Mouse (Mus musculus) T-helper 2 cell (primary cell): ENCODE measurements around the gene Cfap46.

Experiments
- in situ Hi-C: fragments of 300-600 bp; cut with MboI, MseI; formaldehyde crosslinking; loops from one replicate; pipeline ENCODE4 v1.15.1; 2025; ENCODE audit warnings: high pct_unique_total_duplicates

Cfap46 gene

DNA sequence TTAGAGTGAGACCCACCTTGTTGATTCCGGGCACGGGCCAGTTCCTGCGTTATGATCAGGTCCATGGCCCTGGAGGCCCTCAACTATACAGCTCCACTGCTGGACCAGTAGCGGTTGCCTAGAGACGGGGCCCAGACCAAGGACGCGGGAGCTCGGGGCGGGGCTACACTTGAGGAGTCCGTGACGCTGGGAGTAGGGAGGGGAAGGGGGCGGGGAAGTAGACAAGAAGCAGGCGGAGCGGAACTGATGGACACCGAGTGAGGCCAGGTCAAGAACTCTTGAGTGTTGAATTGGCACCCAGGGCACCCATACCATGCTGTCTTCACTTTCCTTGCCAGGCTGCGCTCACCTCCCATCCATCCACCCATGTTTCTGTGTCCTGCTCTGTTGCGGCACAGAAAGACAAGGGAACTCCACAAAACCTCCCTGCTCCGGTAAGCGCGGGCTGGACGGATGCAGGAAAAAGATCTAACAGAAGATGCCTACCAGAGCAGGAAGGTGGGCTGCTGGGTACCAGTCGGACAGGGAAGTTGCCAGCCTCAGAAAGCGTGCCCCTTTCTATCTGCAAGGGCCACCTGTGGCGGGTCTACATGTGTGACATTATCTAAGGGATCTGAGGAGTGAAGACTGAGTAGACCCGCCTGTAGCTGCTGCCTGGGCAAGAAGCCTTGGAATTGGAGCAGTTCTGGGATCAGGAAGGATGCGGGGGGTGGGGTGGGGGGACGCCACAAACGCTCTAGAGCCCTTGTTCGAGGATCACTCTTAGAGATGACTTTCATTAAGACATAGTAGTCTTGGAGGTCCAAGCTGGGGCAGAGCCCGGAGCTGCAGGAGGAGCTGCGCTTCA is at the start of gene Cfap46:
Gene Cfap46 (minus strand): TSS at position 112 of the 847 bp plus-strand sequence.
- in situ Hi-C loops = loop anchor here (10.0 kb wide), 1 partner anchor 311 kb away; the partner anchor contains the start of gene Adam8

DNA sequence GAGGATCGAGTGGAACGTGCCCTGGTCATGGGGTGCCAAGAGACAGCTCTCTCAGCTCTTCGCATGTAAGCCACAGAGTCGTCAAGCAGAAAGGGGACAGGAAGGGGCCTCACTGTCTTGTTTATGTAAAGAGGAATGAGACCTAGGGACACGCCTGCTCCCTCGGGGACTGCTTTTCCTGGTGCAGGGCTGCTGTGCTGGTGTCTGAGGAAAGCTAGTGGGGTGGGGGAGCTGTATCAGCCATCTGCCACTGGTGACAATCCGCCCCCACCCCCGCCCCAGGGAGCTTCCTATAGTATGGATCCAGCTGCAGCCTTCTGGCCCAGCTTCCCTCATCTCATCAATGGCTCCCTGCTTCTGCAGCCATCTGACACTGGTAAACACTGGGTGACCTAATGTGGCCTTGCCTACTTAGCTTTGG is 47.7 kb upstream of the Cfap46 start:
- in situ Hi-C loops = loop anchor here (10.0 kb wide), 1 partner anchor 726 kb away; no protein-coding TSS in a partner anchor

DNA sequence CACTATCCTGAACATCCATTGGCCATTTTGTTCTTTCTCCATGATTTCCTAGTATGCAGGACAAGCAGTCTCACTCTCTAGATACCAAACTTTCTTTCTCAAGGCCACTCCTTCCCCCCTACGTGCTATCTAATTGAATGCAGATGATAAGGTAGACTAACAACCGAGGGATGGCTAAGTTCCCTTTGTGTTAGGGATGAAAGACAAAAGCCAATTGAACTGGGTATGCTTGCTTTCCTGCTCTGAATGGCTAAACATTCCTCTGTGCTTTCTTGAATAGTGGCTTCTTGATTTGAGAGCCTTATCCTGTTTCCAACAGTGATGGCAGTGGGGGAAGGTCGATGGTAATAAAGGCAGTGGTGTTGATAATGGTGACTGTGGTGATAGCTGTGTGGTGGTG is 43.5 kb upstream of the Cfap46 start:
- in situ Hi-C loops = no loop called here

DNA sequence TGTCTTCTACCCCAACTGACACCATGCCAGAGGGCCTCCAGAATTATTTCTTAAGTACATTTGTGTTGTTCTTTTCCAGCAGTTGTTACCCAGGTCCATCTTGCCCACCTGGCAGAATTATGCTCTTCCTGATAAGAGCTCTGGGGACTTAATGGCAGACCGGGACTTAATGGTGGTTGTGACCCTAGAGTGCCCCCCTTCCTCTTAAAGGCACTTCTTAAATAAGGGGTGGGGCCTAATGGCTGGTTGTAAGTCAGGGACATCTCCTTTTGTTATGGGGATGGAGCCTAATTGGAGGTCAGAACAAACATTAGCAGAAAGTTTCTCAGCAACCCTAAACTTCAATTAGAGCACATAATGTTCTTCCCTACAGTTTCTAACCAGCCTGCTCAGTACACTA is 42.0 kb upstream of the Cfap46 start:
- in situ Hi-C loops = no loop called here

DNA sequence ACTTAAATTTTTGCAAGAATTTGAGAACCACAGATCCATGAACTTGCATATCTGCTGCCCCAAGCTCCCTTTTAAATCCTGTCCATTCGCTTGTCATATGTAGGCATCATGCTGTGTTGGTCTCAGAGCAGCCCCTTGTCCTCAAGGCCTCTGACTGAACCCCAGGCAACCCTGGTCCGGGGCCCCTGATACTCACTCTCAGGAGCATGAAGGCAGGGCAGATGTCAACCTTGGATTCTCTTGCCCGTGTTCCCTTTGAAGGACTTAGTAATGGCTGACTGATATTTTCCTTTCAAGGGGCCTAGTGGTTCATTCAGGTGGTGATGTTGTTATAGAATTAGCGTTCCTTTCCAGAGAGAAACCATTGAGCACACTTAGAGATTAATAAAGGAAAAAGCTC is 40.4 kb upstream of the Cfap46 start:
- in situ Hi-C loops = no loop called here

DNA sequence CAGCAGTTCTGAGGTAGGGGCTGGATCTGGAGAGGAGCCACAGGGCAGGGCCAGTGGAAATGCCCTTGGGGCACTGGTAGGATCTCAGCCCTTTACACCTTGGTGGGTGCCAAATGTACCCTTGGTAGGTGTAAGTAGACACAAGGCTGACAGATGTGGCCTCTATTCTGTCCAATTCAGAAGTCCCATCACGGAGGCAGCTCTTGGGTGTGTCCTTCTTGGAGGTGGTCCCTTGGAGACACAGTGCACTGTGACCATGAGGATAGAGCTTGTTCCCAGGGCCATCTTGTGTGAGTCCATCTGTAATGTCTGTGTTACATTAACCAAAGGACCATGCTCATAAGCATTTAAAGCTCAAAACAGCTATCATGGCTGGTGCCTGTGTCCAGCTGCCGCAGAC is 37.6 kb upstream of the Cfap46 start:
- in situ Hi-C loops = no loop called here

DNA sequence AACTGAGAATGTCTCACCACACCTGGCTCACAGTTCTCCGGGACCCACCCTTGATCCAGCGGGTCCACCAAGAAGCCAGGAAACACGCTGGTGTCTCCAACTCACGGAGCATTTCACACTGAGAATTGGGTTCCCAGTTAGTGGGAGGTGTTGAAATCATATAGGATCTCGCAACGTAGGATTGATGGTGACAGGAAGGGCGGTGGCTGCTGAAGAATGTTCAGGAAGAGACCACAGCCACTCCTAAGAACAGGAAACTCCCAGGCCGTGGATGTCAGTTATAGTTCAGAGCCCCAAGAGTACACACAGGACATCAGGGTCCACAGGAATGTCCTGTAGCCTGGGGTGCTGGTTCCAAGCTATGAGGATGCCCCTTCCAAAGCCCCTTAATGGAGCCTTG is 34.2 kb upstream of the Cfap46 start:
- in situ Hi-C loops = no loop called here

DNA sequence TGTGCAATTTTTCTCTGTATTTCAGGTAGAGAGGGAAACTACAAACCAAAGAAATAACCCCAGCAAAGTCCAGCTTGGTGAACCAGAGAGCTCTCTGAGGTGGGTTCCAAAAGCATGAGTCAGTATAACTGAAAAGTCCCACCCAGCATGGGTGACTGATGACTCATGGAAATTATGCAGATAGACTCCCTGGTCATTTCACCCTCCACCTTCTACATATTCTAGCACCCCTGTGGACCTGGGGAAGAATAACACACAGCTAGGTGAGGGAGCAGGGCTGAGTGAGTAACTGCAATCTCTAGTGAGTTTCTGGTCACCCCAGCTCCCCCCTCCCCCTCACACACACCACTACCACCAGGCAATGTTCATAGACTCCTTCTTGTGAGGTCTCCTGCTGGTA is 28.2 kb upstream of the Cfap46 start:
- in situ Hi-C loops = no loop called here

DNA sequence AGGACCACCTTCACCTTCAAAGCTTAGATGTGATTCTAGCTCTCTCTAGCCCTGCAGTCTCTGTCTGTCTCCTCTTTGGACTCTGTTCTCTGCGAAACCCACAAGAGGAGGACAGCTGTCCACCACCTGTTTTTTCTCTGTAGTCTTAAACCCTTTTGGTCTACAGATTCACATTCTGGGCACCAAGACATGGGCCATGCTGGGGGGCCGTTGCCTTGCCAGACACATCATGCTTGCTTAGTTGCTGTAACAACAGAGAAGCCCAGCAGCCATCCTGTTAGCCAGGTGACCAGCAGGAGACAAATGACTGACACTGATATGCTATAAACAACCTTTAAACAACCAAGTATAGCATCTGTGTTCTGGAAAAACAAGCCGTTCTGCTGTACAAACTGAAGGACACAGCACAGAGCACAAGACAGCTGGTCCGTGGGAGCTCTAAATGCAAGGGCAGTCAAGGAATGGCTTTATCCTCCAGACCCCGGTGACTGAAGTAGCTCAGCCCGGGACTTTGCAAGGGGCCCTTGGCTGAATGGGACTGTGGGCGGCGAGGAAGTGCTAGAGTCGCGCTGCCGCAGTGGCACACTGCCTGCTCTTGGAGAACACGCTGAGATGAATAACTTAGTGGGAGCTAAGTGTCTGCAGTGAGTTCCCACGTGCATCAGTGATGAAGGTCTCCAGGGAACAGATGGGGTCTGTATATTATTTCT is 22.9 kb upstream of the Cfap46 start:
- in situ Hi-C loops = no loop called here

DNA sequence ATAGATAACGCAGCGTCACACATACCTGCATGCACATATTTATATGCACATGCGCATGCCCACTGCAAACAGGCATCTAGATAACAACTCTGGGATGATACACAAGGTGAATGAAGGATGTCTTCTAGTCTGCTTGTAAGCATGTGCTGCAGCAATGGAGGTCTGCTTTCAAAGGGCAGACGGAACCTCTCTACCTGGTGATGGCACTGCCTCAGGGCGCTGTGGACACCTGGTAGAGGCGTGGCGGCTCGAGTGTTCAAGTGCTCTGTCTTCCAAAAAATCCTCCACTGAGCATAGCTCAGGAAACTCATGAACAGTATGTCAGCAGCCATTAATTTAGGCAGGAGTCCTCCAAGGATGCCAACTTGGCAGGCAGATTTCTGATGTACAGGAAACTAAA is 22.2 kb upstream of the Cfap46 start:
- in situ Hi-C loops = no loop called here

DNA sequence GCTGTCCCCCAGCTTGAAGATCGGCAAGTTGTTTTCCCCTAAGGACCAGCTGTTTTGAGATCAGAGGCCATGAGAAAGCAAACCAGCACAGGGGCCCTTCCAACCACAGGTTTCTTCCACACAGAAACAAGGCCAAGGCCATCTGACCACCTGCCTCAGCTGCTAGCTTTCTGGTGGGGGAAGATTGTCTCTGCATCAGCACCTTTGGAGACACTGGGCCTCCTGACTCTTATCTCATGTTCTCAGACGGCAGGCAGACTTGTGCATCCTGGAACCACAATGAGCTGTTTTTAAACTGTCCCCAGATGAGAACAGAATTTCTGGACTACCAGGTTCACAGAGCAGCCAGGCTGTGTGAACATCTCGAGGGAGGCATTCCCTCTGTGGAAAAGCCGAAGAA is 21.5 kb upstream of the Cfap46 start:
- in situ Hi-C loops = no loop called here

DNA sequence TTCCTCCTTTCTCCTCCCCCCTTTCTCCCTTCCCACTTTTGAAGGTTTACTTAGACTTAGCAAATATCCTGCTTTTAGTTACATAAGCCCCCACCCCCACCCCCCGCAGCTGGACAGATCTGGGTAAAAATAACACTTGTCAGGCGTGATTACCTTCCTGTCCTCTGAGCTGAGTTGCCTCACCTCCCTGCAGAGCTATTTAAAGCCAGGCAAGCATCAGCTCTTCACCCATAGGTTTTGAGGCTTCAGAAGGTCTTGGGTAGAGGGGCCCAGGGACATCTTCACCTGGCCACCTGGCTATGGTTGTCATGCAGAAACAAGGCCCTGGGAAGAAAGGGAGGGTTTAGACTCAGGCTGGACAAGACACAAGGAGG is 20.2 kb upstream of the Cfap46 start:
- in situ Hi-C loops = loop anchor here (5.0 kb wide), 1 partner anchor 158 kb away; no protein-coding TSS in a partner anchor

DNA sequence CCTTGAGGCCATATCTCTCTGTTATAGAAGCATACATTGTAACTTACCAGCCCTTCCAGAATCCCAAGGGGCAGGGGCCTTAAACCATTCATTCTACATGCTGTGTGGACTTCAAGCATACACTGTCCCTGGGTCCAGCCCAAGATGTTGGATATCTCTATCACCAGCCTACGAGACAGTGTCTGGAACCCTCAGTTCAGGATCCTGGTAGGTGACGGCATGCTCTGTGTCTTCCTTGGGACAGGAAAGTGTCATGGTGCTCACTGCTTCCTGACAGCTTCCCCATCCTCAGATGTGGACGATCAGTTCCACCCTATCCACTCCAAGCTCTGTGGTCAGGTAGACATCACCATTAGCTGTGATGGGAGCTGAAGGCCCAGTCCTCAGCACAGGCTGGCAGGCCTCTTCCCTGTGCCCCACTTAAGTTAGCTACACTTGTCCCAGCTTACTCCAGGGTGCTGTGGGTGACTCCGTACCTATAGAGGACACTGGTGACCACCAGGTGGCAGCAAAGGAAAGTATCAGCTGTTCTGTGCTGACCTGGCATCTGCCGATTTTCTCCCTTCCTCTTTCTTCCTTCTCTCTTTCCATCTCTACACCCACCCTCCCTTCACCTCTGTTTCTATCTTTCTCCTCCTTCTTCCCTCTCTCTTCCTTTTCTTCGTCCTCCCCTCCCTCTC is 19.7 kb upstream of the Cfap46 start:
- in situ Hi-C loops = loop anchor here (5.0 kb wide), 1 partner anchor 159 kb away; no protein-coding TSS in a partner anchor

DNA sequence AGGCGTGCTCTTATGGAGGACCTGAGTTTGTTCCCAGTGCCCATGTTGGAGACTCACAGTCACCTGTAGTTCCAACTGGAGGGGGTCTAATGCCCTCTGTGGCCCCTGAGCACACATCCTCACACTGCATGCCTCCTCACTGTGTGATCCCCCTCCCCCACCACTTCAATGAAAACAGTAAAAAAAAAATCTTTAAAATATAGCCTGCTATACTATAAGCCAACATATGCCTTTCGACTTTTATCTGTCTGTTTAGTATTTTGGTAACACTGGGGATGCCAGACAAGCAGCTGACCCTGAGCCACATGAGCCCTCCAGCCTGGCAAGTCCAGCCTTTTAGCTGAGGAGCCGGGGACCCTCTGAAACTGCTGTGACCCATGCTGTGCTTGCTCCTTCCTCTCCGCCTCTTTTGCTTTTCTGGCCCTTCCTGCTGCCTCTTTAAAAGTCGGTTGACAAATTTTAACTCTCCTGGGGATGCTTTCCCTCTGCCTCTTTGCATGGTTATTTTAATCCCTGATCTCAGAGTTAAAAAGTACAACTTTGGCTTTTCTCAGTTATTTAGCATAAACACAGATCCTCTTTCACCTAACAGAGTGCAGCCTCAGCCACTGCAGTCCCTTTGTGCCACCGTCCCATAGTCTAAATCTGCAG is 18.2 kb upstream of the Cfap46 start:
- in situ Hi-C loops = loop anchor here (5.0 kb wide), 1 partner anchor 161 kb away; no protein-coding TSS in a partner anchor

DNA sequence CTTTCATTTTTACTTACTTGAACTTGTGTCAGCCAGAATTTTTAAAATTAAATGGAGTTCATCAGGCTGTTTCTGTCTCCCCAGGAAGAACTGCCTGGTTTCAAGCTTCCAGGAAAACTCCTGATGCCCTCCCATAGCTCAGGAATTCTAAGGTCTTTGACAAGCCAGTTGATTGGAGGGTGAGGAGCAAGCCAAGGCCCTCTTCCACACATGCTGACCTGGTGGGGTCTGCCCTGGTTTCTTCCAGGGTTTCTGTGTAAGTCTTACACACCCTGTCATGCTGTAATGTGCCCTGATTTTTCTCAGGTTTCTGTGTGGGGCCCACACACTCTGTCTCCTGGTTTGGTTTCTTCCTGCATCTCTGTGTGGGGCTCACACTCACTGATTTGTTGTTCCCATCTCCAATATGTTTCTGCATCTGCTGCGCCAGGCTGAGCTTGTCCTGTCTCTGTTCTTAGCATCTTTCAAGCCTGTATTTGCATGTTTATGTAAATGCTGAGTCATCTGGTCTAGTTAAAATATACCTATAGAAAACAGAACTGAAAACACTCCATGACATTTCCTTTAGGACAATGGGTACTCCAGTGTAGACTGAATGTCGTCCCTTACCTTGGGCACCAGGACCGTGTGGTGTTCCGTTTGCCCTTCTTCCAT is 9.2 kb upstream of the Cfap46 start:
- in situ Hi-C loops = no loop called here

DNA sequence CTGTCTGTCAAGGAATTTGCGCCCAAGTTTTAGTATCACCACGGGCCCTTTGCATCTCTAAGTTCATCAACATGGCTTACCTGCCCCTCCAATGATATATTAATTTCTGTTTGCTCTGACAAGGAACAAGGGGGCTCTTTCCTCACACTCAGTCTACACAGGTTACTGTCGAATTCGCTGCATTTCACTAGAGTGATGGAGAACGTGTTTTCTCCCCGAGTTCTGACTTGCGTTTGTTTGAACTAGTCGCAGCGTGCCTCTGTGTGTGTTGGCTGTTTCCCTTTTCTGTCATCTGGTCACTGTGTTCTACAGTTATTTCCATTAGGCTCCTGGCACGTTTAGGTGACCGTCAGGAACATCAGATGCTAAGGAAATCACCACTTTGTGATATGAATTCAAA is 8.6 kb upstream of the Cfap46 start:
- in situ Hi-C loops = no loop called here

DNA sequence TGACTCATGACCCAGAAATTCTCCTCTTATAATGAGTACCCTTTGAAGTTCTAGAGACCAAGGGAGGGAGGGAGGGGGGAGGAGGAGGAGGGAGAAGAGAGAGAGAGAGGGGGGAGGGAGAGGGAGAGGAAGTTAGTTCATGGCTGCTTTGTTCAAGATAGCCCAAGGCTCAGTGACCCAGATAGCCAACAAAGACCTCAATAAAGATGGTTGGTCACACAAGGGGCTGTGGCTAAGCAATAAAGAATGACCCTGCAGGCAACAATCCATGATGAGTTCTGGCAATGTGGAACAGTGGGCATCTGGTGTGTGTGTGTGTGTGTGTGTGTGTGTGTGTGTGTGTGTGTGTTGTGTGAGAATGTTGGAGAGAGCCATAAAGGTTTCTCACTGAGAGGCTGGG is 1.7 kb upstream of the Cfap46 start:
- in situ Hi-C loops = loop anchor here (10.0 kb wide), 1 partner anchor 309 kb away; the partner anchor contains the start of gene Adam8

DNA sequence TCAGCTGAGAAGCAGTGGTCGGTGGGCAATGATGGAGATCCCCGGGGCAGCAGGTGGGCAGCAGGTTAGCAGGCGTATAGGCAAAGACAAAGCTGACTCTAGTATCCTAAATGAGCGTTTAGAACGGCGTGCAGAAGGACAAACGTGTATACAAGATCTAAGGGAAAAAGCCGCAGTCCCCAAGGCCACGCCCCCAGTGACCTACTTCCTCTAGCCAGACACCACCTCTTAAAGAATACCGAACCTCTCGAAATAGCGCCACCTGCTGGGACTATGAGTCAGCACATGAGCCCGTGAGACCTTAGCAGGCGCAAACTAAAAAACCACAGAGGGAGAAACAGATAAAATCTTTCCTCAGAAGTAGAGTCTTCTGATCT is 924 bp upstream of the Cfap46 start:
- in situ Hi-C loops = loop anchor here (10.0 kb wide), 1 partner anchor 310 kb away; the partner anchor contains the start of gene Adam8

DNA sequence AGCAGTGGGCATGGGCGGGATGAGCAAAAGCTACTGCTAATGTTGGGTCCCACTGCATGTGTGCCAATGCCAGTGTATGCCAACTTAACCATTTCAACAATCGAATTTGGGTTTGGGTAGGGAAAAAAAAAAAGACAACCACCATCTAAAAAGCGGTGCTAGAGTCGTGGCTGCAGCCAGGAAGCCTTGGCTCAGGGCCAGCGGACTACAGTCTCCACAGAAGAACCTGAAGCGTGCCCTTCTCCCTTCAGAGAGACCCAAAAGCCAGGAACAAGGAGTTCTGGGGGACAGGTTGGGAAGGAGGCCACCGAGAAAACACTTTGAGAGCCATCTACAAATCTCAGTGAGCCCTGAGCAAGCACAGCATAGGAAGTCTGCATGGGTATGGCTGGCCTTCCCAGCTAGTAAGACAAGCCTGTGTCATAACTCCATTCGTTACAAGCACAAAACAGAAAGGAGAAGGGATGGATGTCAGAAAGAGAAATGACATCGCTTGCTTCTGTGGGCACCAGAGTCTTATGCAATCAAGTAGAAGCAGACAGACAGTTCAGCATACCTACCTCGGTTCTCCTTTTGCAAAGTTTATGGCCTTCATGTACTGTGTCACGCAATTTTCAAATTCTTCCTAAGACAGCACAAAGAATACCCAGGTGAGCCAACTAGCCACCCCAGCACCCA is 1.6 kb downstream of the Cfap46 start:
- in situ Hi-C loops = loop anchor here (10.0 kb wide), 1 partner anchor 313 kb away; the partner anchor contains the start of gene Adam8

DNA sequence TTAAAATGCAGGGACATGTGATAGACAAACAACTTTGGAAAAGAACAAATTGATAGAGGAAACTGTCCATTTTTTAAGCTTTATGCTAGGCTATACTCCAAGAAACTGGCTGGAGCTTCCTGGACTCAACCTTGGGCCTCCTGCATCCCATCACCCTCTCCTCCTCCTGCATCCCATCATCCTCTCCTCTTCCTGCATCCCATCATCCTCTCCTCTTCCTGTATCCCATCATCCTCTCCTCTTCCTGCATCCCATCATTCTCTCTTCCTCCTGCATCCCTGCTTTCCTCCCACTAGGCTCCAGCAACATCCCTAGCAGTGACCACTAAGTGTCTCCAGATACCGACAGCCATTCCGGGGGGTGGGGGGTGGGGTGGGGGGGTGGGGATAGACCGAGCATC is 7.2 kb downstream of the Cfap46 start:
- in situ Hi-C loops = no loop called here
